Mouse (Mus musculus): ENCODE measurements around the gene Tspyl1. TPM values are rescaled to one million over a fixed set of nuclear protein-coding genes. Genes with fewer than 3 reads are reported as not detected.
"Not testable (repeated sequence)": the region's sequence is repeated elsewhere in the genome, so short reads cannot be mapped to it uniquely, and the experiment has no call there.

The Tspyl1 gene
- polyA plus RNA-seq, 1 experiment from 2014 or later, result 52.7 TPM

DNA sequence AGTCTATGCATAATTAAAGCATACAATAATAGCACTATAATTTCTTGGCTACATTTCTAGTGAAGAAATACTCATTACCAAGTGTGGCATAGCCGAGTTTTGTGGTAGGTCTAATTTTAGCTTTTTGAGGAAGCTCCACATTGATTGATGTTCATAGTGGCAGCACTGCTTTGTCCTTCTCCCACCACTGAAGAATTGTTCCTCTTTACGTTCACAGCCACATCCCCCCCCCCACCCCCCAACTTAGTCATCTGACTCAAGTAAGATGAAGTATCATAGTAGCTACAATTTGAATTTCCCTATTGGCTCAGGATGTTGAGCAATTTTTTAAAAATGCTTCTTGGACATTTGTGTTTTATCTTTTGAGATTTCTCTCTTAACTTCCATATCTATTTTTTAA lies 32.4 kb upstream of the Tspyl1 start:
- Histone ChIP-seq H3K36me3 (ENCODE audit: control insufficient read depth, insufficient read depth, low read length) (no peaks in the 10 kb centered on the region), H3K27ac (ENCODE audit: low read depth, low read length) (no peak overlapping the region), H3K9me3 (replicated peaks; ENCODE audit: control insufficient read depth, low read length) (no peaks in the 10 kb centered on the region), H3K27me3 (ENCODE audit: control insufficient read depth, insufficient read depth, low read length) (no peaks in the 10 kb centered on the region), H3K4me3 (ENCODE audit: low read depth, low read length) (no peak overlapping the region), H3K9ac (ENCODE audit: low read depth, low read length) (no peak overlapping the region), H3K4me2 (no peak overlapping the region), H3K4me1 (ENCODE audit: control insufficient read depth, insufficient read depth, low read length) (no peaks in the 10 kb centered on the region)
- ATAC-seq (replicated peaks; ENCODE audit: insufficient number of reproducible peaks, low FRiP score, low TSS enrichment), result no peak
- 47% methylated on average over 2 of the region's 2 CpGs for WGBS (ENCODE audit: insufficient replicate concordance)

DNA sequence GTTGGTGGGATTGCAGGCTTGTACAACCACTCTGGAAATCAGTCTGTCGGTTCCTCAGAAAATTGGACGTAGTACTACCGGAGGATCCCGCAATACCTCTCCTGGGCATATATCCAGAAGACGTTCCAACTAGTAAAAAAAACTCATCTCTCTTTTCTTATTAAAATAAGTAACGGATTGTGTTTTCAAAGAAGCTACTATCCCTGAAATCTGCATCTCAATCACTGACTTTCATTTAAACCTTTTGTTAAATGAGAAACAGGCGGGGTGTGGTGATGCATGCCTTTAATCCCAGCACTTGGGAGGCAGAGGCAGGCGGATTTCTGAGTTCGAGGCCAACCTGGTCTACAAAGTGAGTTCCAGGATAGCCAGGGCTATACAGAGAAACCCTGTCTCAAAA lies 29.2 kb upstream of the Tspyl1 start:
- H3K4me3 ChIP-seq (ENCODE audit: low read depth, low read length); H3K9ac ChIP-seq (ENCODE audit: low read depth, low read length); H3K9me3 ChIP-seq (replicated peaks; ENCODE audit: control insufficient read depth, low read length); H3K27me3 ChIP-seq (ENCODE audit: control insufficient read depth, insufficient read depth, low read length); H3K27ac ChIP-seq (ENCODE audit: low read depth, low read length); H3K4me1 ChIP-seq (ENCODE audit: control insufficient read depth, insufficient read depth, low read length); H3K36me3 ChIP-seq (ENCODE audit: control insufficient read depth, insufficient read depth, low read length); ATAC-seq (replicated peaks; ENCODE audit: insufficient number of reproducible peaks, low FRiP score, low TSS enrichment); H3K4me2 ChIP-seq: not testable (repeated sequence)
- WGBS (ENCODE audit: insufficient replicate concordance), result 80% methylated on average over 9 of the region's 9 CpGs

DNA sequence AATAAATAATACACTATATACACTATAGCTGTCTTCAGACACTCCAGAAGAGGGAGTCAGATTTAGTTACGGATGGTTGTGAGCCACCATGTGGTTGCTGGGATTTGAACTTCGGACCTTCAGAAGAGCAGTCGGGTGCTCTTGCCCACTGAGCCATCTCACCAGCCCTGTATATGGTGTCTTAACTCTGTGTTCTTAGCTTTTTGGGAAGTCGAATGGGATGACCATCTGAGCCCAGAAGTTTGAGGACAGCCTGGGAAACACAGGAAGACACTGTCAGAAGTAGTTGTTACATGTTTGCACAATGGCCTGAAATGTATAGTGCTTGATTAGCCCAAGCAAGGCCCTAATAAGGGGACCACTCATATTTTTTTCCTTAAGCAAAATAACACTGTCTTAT lies 16.9 kb upstream of the Tspyl1 start:
- Histone ChIP-seq H3K4me2 (no peak overlapping the region), H3K36me3 (ENCODE audit: control insufficient read depth, insufficient read depth, low read length) (no peaks in the 10 kb centered on the region), H3K9me3 (replicated peaks; ENCODE audit: control insufficient read depth, low read length) (no peaks in the 10 kb centered on the region), H3K4me3 (ENCODE audit: low read depth, low read length) (no peak overlapping the region), H3K27ac (ENCODE audit: low read depth, low read length) (no peak overlapping the region), H3K27me3 (ENCODE audit: control insufficient read depth, insufficient read depth, low read length) (no peaks in the 10 kb centered on the region), H3K4me1 (ENCODE audit: control insufficient read depth, insufficient read depth, low read length) (no peaks in the 10 kb centered on the region), H3K9ac (ENCODE audit: low read depth, low read length) (no peak overlapping the region)
- WGBS (ENCODE audit: insufficient replicate concordance), result 79% methylated on average over 4 of the region's 4 CpGs
- ATAC-seq (replicated peaks; ENCODE audit: insufficient number of reproducible peaks, low FRiP score, low TSS enrichment), result no peak

DNA sequence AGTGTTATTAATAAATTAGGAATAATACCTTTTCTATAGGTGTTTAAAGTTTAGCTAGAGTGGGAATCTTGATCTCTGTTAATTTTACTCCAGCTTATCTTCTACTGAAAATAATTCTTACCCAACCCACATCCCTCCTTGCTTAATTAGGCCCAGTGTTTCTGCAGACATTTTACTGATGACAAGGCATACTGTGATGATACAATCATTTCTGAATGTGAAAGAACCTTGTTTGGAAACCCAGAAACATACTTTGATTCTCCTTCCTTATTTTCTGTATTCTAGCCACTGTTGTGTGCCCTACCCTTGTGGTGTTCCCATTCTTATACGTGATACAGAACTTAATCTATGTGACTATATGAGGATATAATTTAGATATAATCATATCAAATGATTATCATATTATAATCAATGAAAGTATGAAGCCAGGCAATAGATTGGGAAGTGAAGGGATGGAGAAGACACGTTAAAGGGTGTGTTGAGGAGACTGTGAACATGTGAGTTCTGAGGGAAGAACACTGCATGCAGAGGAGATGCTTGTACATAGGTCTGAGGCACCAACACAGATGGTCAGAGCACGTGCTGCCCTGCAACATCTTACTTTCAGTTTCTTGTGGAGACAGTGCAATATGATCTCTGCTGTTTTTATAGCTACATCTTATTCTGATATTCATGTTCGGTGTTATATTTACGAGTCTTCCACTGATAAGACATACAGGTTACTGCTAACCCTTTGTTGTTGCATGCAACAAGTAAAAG lies 14.5 kb upstream of the Tspyl1 start:
- H3K27ac ChIP-seq (ENCODE audit: low read depth, low read length), result no peak overlapping the region
- no peaks in the 10 kb centered on the region for H3K9me3 ChIP-seq (replicated peaks; ENCODE audit: control insufficient read depth, low read length)
- no peaks in the 10 kb centered on the region for H3K27me3 ChIP-seq (ENCODE audit: control insufficient read depth, insufficient read depth, low read length)
- H3K4me1 ChIP-seq (ENCODE audit: control insufficient read depth, insufficient read depth, low read length), result no peaks in the 10 kb centered on the region
- H3K9ac ChIP-seq (ENCODE audit: low read depth, low read length), result no peak overlapping the region
- no peak for ATAC-seq (replicated peaks; ENCODE audit: insufficient number of reproducible peaks, low FRiP score, low TSS enrichment)
- 65% methylated on average over 5 of the region's 5 CpGs for WGBS (ENCODE audit: insufficient replicate concordance)
- no peak overlapping the region for H3K4me3 ChIP-seq (ENCODE audit: low read depth, low read length)
- H3K4me2 ChIP-seq, result no peak overlapping the region
- H3K36me3 ChIP-seq (ENCODE audit: control insufficient read depth, insufficient read depth, low read length), result no peaks in the 10 kb centered on the region

DNA sequence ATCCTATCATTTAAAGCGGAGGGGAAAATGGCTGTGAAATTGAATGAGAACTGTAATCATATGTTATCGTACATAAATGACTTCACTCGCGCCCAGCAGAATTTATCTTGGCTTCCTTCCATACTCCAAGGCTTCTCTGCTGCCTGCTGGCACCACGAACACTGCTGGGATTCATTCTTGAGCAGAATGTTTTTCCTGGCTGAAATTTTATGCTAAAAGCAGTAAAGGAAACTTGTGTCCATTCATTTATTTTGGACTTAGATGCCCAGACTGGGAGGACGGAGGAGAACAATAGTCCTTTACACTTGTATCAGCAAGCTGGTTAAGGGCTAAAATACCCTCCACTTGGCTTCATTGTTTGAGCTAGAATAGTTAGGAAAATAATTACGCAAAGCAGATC lies 10.3 kb upstream of the Tspyl1 start:
- Histone ChIP-seq H3K27ac (ENCODE audit: low read depth, low read length) (no peak overlapping the region), H3K9me3 (replicated peaks; ENCODE audit: control insufficient read depth, low read length) (no peaks in the 10 kb centered on the region), H3K4me1 (ENCODE audit: control insufficient read depth, insufficient read depth, low read length) (no peaks in the 10 kb centered on the region), H3K4me2 (no peak overlapping the region), H3K27me3 (ENCODE audit: control insufficient read depth, insufficient read depth, low read length) (no peaks in the 10 kb centered on the region), H3K4me3 (ENCODE audit: low read depth, low read length) (no peak overlapping the region), H3K9ac (ENCODE audit: low read depth, low read length) (no peak overlapping the region), H3K36me3 (ENCODE audit: control insufficient read depth, insufficient read depth, low read length) (no peaks in the 10 kb centered on the region)
- 59% methylated on average over 7 of the region's 7 CpGs for WGBS (ENCODE audit: insufficient replicate concordance)
- no peak for ATAC-seq (replicated peaks; ENCODE audit: insufficient number of reproducible peaks, low FRiP score, low TSS enrichment)

DNA sequence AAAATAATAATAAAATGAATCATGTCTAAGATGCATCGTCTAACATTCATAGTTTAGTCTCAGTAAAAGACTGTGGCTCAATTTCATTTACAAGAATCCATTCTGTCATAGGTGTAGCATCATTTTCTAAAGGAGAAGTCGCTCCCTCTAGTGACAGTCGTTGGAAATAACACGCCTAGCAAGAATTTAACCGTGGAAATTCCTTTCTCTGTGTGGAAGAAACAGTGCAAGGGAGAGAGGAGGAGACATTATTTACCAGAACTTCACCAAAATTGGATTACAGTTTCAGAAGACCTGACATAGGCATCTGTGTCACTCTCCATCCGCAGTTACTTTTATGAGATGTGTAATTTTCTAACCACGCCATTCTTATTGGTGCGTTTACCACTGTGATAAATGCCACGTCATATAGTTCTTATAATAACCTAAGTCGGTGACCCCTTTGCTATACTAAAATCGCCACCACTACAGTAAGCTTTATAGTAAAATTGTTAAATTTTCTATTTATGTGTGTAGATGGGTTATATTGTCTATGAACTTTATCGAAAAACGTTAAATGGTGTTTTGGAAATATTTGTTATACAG lies 1.3 kb upstream of the Tspyl1 start:
- H3K9me3 ChIP-seq (replicated peaks; ENCODE audit: control insufficient read depth, low read length), result no peaks in the 10 kb centered on the region
- H3K36me3 ChIP-seq (ENCODE audit: control insufficient read depth, insufficient read depth, low read length), result no peaks in the 10 kb centered on the region
- H3K27me3 ChIP-seq (ENCODE audit: control insufficient read depth, insufficient read depth, low read length), result no peaks in the 10 kb centered on the region
- no peak for ATAC-seq (replicated peaks; ENCODE audit: insufficient number of reproducible peaks, low FRiP score, low TSS enrichment)
- peaks cover 11% of the 10 kb centered on the region for H3K4me1 ChIP-seq (ENCODE audit: control insufficient read depth, insufficient read depth, low read length)
- no peak overlapping the region for H3K27ac ChIP-seq (ENCODE audit: low read depth, low read length)
- no peak overlapping the region for H3K9ac ChIP-seq (ENCODE audit: low read depth, low read length)
- H3K4me2 ChIP-seq, result peak overlapping the region; percentile 57
- 26% methylated on average over 13 of the region's 13 CpGs for WGBS (ENCODE audit: insufficient replicate concordance)
- peak overlapping the region; percentile 25 for H3K4me3 ChIP-seq (ENCODE audit: low read depth, low read length)

DNA sequence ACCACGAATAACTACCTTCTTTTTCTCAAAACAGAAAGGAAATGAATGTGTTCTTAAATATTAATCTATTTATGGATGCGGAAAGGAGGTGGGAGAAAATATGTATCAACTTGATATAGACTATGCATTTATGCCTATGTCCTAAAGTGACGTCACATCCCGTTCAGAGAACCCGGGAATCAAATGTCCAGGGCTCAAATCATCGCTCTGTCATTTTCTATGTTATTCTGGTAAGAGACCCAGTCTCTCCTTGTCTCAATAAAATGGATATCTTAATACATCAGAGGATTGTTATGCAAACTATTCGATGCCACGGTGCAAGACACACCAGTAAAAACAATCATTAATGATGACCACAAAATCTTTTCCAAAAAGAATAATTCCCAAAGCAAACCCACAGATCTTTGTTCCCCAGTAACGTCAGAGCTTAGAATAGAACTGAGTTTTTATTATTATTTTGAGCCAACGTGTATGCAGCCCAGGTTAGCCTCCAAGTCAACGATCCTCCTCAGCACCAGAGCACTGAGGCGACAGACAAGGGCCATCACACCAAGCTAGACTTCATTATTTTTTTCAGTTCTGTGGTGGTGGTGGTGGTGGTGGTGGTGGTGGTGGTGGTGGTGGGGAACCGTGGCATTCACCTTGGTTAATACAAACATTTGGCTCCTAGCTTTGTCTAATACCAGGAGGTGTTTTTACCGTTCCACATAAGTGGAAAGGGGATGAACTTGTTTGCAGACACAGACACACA lies 604 bp upstream of the Tspyl1 start:
- Histone ChIP-seq H3K4me3 (ENCODE audit: low read depth, low read length) (peak overlapping the region; percentile 99), H3K27me3 (ENCODE audit: control insufficient read depth, insufficient read depth, low read length) (no peaks in the 10 kb centered on the region), H3K9me3 (replicated peaks; ENCODE audit: control insufficient read depth, low read length) (no peaks in the 10 kb centered on the region), H3K9ac (ENCODE audit: low read depth, low read length) (peak overlapping the region; percentile 98), H3K27ac (ENCODE audit: low read depth, low read length) (peak overlapping the region; percentile 77; the same call in 1 of the 2 replicates), H3K4me2 (peak overlapping the region; percentile 94), H3K4me1 (ENCODE audit: control insufficient read depth, insufficient read depth, low read length) (peaks cover 11% of the 10 kb centered on the region), H3K36me3 (ENCODE audit: control insufficient read depth, insufficient read depth, low read length) (no peaks in the 10 kb centered on the region)
- 19% methylated on average over 14 of the region's 14 CpGs for WGBS (ENCODE audit: insufficient replicate concordance)
- ATAC-seq (replicated peaks; ENCODE audit: insufficient number of reproducible peaks, low FRiP score, low TSS enrichment), result peak; percentile 7

DNA sequence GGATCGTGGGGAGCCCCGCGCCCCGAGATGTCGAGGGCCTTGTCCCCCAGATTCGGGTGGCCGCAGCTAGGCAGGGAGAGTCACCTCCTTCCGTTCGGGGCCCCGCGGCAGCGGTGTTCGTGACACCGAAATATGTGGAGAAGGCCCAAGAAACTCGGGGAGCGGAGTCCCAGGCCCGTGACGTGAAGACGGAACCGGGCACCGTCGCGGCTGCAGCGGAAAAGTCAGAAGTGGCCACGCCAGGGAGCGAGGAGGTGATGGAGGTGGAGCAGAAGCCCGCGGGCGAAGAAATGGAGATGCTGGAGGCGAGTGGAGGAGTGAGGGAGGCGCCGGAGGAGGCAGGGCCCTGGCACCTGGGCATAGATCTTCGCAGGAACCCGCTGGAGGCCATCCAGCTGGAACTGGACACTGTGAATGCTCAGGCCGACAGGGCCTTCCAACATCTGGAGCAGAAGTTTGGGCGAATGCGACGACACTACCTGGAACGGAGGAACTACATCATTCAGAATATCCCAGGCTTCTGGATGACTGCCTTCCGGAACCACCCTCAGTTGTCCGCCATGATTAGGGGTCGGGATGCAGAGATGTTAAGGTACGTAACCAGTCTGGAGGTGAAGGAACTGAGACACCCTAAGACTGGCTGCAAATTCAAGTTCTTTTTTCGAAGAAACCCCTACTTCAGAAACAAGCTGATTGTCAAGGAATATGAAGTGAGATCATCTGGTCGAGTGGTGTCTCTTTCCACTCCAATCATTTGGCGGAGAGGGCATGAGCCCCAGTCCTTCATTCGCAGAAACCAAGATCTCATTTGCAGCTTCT lies 639 bp downstream of the Tspyl1 start:
- H3K9me3 ChIP-seq (replicated peaks; ENCODE audit: control insufficient read depth, low read length), result no peaks in the 10 kb centered on the region
- peaks cover 11% of the 10 kb centered on the region for H3K4me1 ChIP-seq (ENCODE audit: control insufficient read depth, insufficient read depth, low read length)
- H3K27me3 ChIP-seq (ENCODE audit: control insufficient read depth, insufficient read depth, low read length), result no peaks in the 10 kb centered on the region
- H3K4me2 ChIP-seq, result peak overlapping the region; percentile 94
- 3% methylated on average over 47 of the region's 47 CpGs for WGBS (ENCODE audit: insufficient replicate concordance)
- H3K27ac ChIP-seq (ENCODE audit: low read depth, low read length), result peak overlapping the region; percentile 77
- no peaks in the 10 kb centered on the region; the same call in 1 of the 2 replicates for H3K36me3 ChIP-seq (ENCODE audit: control insufficient read depth, insufficient read depth, low read length)
- H3K4me3 ChIP-seq (ENCODE audit: low read depth, low read length), result peak overlapping the region; percentile 99
- peak; percentile 35 for ATAC-seq (replicated peaks; ENCODE audit: insufficient number of reproducible peaks, low FRiP score, low TSS enrichment)
- peak overlapping the region; percentile 98 for H3K9ac ChIP-seq (ENCODE audit: low read depth, low read length)

All from heart, embryonic 11.5 days (tissue).